Mouse (Mus musculus): Measurements from ENCODE around the gene Srrm3. TPM values are rescaled to one million over a fixed set of nuclear protein-coding genes. Genes with fewer than 3 reads are reported as not detected.

The Srrm3 gene
- polyA plus RNA-seq, 2 experiments, result 0.12 to 0.55 TPM

GRCm38 (mm10) chr5:135911633-135912220 lies 105.0 kb downstream of the Srrm3 start:
- ATAC-seq (ENCODE audit: low FRiP score, low read depth), result no peak
- no peak overlapping the region for H3K4me2 ChIP-seq (replicated peaks; ENCODE audit: low read depth, low read length, severe bottlenecking)
- peaks cover 69% of the 10 kb centered on the region for H3K36me3 ChIP-seq (ENCODE audit: control insufficient read depth, insufficient read depth, low read length)
- H3K9me3 ChIP-seq (ENCODE audit: control insufficient read depth, low read length), result no peaks in the 10 kb centered on the region
- H3K4me1 ChIP-seq (ENCODE audit: control insufficient read depth, insufficient read depth, low read length), result no peaks in the 10 kb centered on the region
- no peak overlapping the region for H3K9ac ChIP-seq (ENCODE audit: low read depth, low read length, severe bottlenecking)
- no peak for DNase-seq (ENCODE audit: low spot score)
- H3K27ac ChIP-seq (replicated peaks; ENCODE audit: low read depth, low read length), result no peak overlapping the region
- 90% methylated on average over 11 of the region's 11 CpGs for WGBS
- TF ChIP-seq POLR2A (IDR thresholded peaks at IDR 0.05; ENCODE audit: borderline replicate concordance, extremely low read depth, insufficient read depth, insufficient read length), result no peak
- no peak overlapping the region for H3K4me3 ChIP-seq (replicated peaks; ENCODE audit: low read length)
- no peaks in the 10 kb centered on the region for H3K27me3 ChIP-seq (ENCODE audit: control insufficient read depth, insufficient read depth, low read length)

DNA sequence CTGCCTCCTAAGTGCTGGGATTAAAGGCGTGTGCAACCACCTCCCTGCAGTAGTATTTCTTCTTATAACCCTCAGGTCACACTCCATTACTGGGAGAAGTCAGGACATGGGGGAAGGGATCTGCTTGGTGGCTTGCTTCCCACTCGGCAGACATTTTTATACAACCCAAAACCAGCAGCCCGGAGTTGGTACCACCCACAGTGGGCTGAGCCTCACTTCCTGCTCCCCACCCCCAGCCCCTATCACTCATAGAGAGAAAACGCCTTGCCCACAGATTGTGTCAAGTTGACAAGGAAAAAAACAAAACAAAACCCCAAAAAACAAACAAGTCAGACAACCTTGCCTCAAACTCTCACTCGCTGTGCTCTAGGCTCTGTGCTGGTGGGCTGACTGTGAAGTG lies 106.5 kb downstream of the Srrm3 start:
- ATAC-seq (ENCODE audit: low FRiP score, low read depth) (no peak), DNase-seq (ENCODE audit: low spot score) (no peak)
- Histone ChIP-seq H3K4me2 (replicated peaks; ENCODE audit: low read depth, low read length, severe bottlenecking) (no peak overlapping the region), H3K36me3 (ENCODE audit: control insufficient read depth, insufficient read depth, low read length) (peaks cover 64% of the 10 kb centered on the region), H3K4me3 (replicated peaks; ENCODE audit: low read length) (no peak overlapping the region), H3K9me3 (ENCODE audit: control insufficient read depth, low read length) (no peaks in the 10 kb centered on the region), H3K27me3 (ENCODE audit: control insufficient read depth, insufficient read depth, low read length) (no peaks in the 10 kb centered on the region), H3K27ac (replicated peaks; ENCODE audit: low read depth, low read length) (no peak overlapping the region), H3K9ac (ENCODE audit: low read depth, low read length, severe bottlenecking) (no peak overlapping the region), H3K4me1 (ENCODE audit: control insufficient read depth, insufficient read depth, low read length) (no peaks in the 10 kb centered on the region)
- no peak for TF ChIP-seq POLR2A (IDR thresholded peaks at IDR 0.05; ENCODE audit: borderline replicate concordance, extremely low read depth, insufficient read depth, insufficient read length)
- 80% methylated on average over 5 of the region's 5 CpGs for WGBS

DNA sequence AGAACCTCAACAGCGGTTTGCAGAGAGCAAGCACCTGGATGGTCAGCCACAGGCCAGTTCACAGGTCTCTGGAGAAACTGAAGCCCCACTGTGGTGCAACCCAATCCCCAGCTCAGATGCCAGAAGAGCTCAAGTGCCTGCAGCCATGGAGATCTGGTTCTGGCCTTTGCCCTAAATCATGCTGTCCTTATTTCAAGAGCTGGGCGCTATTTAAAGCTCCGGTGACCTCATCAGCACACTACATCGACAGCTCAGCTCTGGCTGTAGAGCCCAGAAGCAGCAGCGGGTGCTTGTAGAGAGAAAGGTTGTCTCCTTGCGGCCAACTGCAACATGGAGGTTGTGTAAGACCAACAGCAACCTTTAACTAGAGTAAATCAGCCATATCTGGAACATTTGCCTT lies 107.5 kb downstream of the Srrm3 start:
- DNase-seq (ENCODE audit: low spot score) (no peak), ATAC-seq (ENCODE audit: low FRiP score, low read depth) (no peak)
- 92% methylated on average over 6 of the region's 6 CpGs for WGBS
- Histone ChIP-seq H3K27me3 (ENCODE audit: control insufficient read depth, insufficient read depth, low read length) (no peaks in the 10 kb centered on the region), H3K9ac (ENCODE audit: low read depth, low read length, severe bottlenecking) (no peak overlapping the region), H3K27ac (replicated peaks; ENCODE audit: low read depth, low read length) (no peak overlapping the region), H3K9me3 (ENCODE audit: control insufficient read depth, low read length) (no peaks in the 10 kb centered on the region), H3K4me3 (replicated peaks; ENCODE audit: low read length) (no peak overlapping the region), H3K36me3 (ENCODE audit: control insufficient read depth, insufficient read depth, low read length) (peaks cover 65% of the 10 kb centered on the region), H3K4me1 (ENCODE audit: control insufficient read depth, insufficient read depth, low read length) (no peaks in the 10 kb centered on the region), H3K4me2 (replicated peaks; ENCODE audit: low read depth, low read length, severe bottlenecking) (no peak overlapping the region)
- no peak for TF ChIP-seq POLR2A (IDR thresholded peaks at IDR 0.05; ENCODE audit: borderline replicate concordance, extremely low read depth, insufficient read depth, insufficient read length)

DNA sequence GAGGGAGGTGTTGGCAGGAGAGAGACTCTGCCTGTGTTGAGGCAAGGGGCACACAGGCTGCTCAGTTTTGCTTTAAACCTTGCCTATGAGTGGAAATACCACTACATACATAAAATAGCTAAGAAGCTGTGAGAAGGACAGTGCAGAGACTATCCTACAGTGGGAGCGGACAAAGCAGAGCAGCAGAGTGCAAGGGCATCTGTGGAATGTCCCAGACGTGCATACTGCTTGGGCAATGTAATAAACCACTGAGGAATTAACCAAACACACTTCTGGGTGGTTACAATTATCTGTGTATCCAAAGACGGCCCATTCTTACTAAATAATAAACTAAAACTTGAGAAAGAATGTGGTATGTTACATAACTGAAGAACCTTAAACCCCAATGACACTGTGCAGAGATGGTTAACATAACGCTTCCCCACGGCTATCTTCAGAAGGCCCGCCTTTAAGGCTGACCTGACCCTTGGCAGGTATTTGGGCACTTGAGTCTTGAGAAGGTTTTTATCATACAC lies 109.4 kb downstream of the Srrm3 start:
- 82% methylated on average over 6 of the region's 6 CpGs for WGBS
- no peak for DNase-seq (ENCODE audit: low spot score)
- Histone ChIP-seq H3K4me1 (ENCODE audit: control insufficient read depth, insufficient read depth, low read length) (no peaks in the 10 kb centered on the region), H3K27ac (replicated peaks; ENCODE audit: low read depth, low read length) (no peak overlapping the region), H3K4me2 (replicated peaks; ENCODE audit: low read depth, low read length, severe bottlenecking) (no peak overlapping the region), H3K27me3 (ENCODE audit: control insufficient read depth, insufficient read depth, low read length) (no peaks in the 10 kb centered on the region), H3K9me3 (ENCODE audit: control insufficient read depth, low read length) (no peaks in the 10 kb centered on the region), H3K4me3 (replicated peaks; ENCODE audit: low read length) (no peak overlapping the region), H3K36me3 (ENCODE audit: control insufficient read depth, insufficient read depth, low read length) (peaks cover 64% of the 10 kb centered on the region), H3K9ac (ENCODE audit: low read depth, low read length, severe bottlenecking) (no peak overlapping the region)
- TF ChIP-seq POLR2A (IDR thresholded peaks at IDR 0.05; ENCODE audit: borderline replicate concordance, extremely low read depth, insufficient read depth, insufficient read length), result no peak
- ATAC-seq (ENCODE audit: low FRiP score, low read depth), result no peak

GRCm38 (mm10) chr5:135916601-135917000 lies 109.9 kb downstream of the Srrm3 start:
- Histone ChIP-seq H3K27me3 (ENCODE audit: control insufficient read depth, insufficient read depth, low read length) (no peaks in the 10 kb centered on the region), H3K4me1 (ENCODE audit: control insufficient read depth, insufficient read depth, low read length) (no peaks in the 10 kb centered on the region), H3K36me3 (ENCODE audit: control insufficient read depth, insufficient read depth, low read length) (peaks cover 64% of the 10 kb centered on the region), H3K9ac (ENCODE audit: low read depth, low read length, severe bottlenecking) (no peak overlapping the region), H3K4me2 (replicated peaks; ENCODE audit: low read depth, low read length, severe bottlenecking) (no peak overlapping the region), H3K27ac (replicated peaks; ENCODE audit: low read depth, low read length) (no peak overlapping the region), H3K9me3 (ENCODE audit: control insufficient read depth, low read length) (no peaks in the 10 kb centered on the region), H3K4me3 (replicated peaks; ENCODE audit: low read length) (no peak overlapping the region)
- ATAC-seq (ENCODE audit: low FRiP score, low read depth) (no peak), DNase-seq (ENCODE audit: low spot score) (no peak)
- no peak for TF ChIP-seq POLR2A (IDR thresholded peaks at IDR 0.05; ENCODE audit: borderline replicate concordance, extremely low read depth, insufficient read depth, insufficient read length)
- WGBS, result 85% methylated on average over 3 of the region's 3 CpGs
